Mouse (Mus musculus) gastrocnemius, postnatal 10 days (tissue): ENCODE measurements around the gene Gin1. TPM values are rescaled to one million over a fixed set of nuclear protein-coding genes. Genes with fewer than 3 reads are reported as not detected.

Source experiments
- DNase-seq: peaks from one replicate; pipeline ENCODE4 v3.0.0; 2021; ENCODE audit warnings: mixed read lengths
- total RNA-seq, 2 experiments: library from RNA; stranded (reverse); gene quantifications; 2 replicates each; pipeline ENCODE4 v1.2.3; 2021

Gene Gin1
- total RNA-seq, 2 experiments from 2014 or later, result 3.5 to 4.9 TPM

- DNase-seq, result no peak
These were observed 17.7 kb downstream of the Gin1 start for GRCm38 (mm10) chr1:97787674-97788073.

GRCm38 (mm10) chr1:97788490-97788889, 18.5 kb downstream of the Gin1 start:
- DNase-seq, result no peak

GRCm38 (mm10) chr1:97794110-97794509, 24.1 kb downstream of the Gin1 start:
- no peak for DNase-seq

- DNase-seq, result no peak
These were observed 26.0 kb downstream of the Gin1 start for GRCm38 (mm10) chr1:97795936-97796335.

GRCm38 (mm10) chr1:97802207-97802902, 32.4 kb downstream of the Gin1 start:
- no peak for DNase-seq

- no peak for DNase-seq
These were observed 34.5 kb downstream of the Gin1 start for GRCm38 (mm10) chr1:97804520-97804919.

- no peak for DNase-seq
These were observed 39.4 kb downstream of the Gin1 start for GRCm38 (mm10) chr1:97809255-97809912.

GRCm38 (mm10) chr1:97821282-97821681, 51.3 kb downstream of the Gin1 start:
- no peak for DNase-seq

- DNase-seq, result no peak
These were observed 52.2 kb downstream of the Gin1 start for GRCm38 (mm10) chr1:97822203-97822602.

GRCm38 (mm10) chr1:97822904-97823303, 52.9 kb downstream of the Gin1 start:
- DNase-seq, result no peak

GRCm38 (mm10) chr1:97827566-97827965, 57.6 kb downstream of the Gin1 start:
- no peak for DNase-seq

GRCm38 (mm10) chr1:97828087-97828486, 58.1 kb downstream of the Gin1 start:
- DNase-seq, result no peak

- peak; percentile 41 for DNase-seq
These were observed 63.7 kb downstream of the Gin1 start for GRCm38 (mm10) chr1:97833466-97834353.

GRCm38 (mm10) chr1:97834354-97834822, 64.4 kb downstream of the Gin1 start:
- DNase-seq, result no peak

Other genes with a start within 250 kb of the Gin1 start
- gene D1Ertd622e, start 108.1 kb upstream of the Gin1 start, total RNA-seq, result 10 to 100 TPM; 32.3 to 38.3 TPM
- gene Ppip5k2, start 239 bp downstream of the Gin1 start, total RNA-seq, result 1 to 10 TPM; 4.9 to 8.0 TPM